Mouse (Mus musculus): ENCODE data around the gene Tunar. TPM values are rescaled to one million over a fixed set of nuclear protein-coding genes. Genes with fewer than 3 reads are reported as not detected.
A peak's percentile ranks its signal among the peaks of the same experiment; 100 is the strongest.

Gene Tunar
- polyA plus RNA-seq, 1 experiment from 2014 or later = 0.33 TPM

GRCm38 (mm10) chr12:105420476-105420875 lies 86.8 kb downstream of the Tunar start:
- no peak for DNase-seq (ENCODE audit: extremely low spot score, low spot score)
- Histone ChIP-seq H3K9me3 (no peaks in the 10 kb centered on the region), H3K27ac (no peak overlapping the region), H3K4me1 (peaks cover 17% of the 10 kb centered on the region), H3K36me3 (replicated peaks) (no peaks in the 10 kb centered on the region), H3K27me3 (ENCODE audit: poor library complexity, severe bottlenecking) (no peaks in the 10 kb centered on the region), H3K4me3 (no peak overlapping the region)
- 43% methylated on average over 6 of the region's 6 CpGs for WGBS

GRCm38 (mm10) chr12:105426541-105426940 lies 92.9 kb downstream of the Tunar start:
- Histone ChIP-seq H3K36me3 (replicated peaks) (no peaks in the 10 kb centered on the region), H3K9me3 (no peaks in the 10 kb centered on the region), H3K27ac (no peak overlapping the region), H3K27me3 (ENCODE audit: poor library complexity, severe bottlenecking) (no peaks in the 10 kb centered on the region), H3K4me3 (no peak overlapping the region), H3K4me1 (peaks cover 8% of the 10 kb centered on the region; the same call in 1 of the 2 replicates)
- 88% methylated on average over 7 of the region's 7 CpGs for WGBS
- no peak for DNase-seq (ENCODE audit: extremely low spot score, low spot score)

DNA sequence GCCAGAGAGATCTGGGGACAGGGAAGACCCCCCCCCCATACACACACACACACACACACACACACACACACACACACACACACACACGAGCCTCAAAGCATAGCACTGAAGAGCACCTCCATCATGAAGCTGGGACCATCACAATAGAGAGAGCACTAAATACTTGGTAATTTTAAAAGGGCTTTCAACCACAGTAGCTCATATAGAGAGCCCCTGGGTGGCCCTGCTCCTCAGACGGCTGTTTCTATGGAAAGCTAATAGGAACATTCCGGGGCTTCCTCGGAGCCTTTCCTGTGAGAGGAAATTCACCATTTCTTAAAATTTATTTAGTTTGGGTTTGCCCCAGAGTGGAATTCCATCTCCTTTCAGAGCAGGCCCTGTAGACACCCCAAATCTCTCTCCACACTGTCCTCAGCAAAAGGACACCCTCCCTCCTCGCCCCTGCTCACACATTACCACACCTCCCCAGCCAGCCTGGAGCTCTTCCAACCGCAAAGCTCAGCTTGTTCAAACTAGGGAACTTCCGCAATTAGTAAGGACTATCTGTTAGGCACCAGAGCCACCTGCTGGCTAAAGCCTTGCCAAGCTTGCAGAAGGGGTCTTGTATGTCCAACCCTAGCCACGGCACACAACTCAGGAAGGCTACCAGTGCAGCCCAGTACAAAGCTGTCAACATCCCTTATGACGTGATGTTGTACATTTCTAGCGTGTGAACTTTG lies 93.5 kb downstream of the Tunar start:
- H3K4me1 ChIP-seq = peaks cover 8% of the 10 kb centered on the region; the same call in 1 of the 2 replicates
- no peak overlapping the region for H3K27ac ChIP-seq
- H3K4me3 ChIP-seq = no peak overlapping the region
- H3K36me3 ChIP-seq (replicated peaks) = no peaks in the 10 kb centered on the region
- DNase-seq (ENCODE audit: extremely low spot score, low spot score) = peak; percentile 65
- 41% methylated on average over 10 of the region's 10 CpGs for WGBS
- H3K9me3 ChIP-seq = no peaks in the 10 kb centered on the region
- no peaks in the 10 kb centered on the region for H3K27me3 ChIP-seq (ENCODE audit: poor library complexity, severe bottlenecking)

- 55% methylated on average over 3 of the region's 3 CpGs for WGBS
- Histone ChIP-seq H3K4me1 (peaks cover 5% of the 10 kb centered on the region; the same call in 1 of the 2 replicates), H3K27me3 (ENCODE audit: poor library complexity, severe bottlenecking) (no peaks in the 10 kb centered on the region), H3K4me3 (no peak overlapping the region), H3K9me3 (no peaks in the 10 kb centered on the region), H3K36me3 (replicated peaks) (no peaks in the 10 kb centered on the region), H3K27ac (no peak overlapping the region)
- no peak for DNase-seq (ENCODE audit: extremely low spot score, low spot score)
Measured at GRCm38 (mm10) chr12:105431872-105432271, 98.2 kb downstream of the Tunar start.

DNA sequence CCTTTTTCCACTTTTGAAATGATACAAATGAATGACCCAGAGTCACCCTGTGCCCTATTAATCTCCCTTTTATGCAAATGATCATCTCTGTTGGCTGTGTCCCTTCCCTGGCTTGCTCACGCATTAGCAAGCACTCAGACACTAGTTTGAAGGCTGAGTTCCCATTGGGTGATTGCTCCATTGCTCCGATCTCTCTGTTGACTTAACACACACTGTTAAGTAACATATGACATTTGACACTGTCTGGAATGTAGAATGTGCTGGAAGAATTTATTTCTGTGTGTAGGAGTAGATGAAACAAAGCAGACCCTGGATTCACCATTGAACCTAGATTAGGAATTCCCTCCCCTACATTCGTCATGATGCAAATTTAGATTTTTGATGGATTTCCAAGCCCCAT lies 99.1 kb downstream of the Tunar start:
- no peak for DNase-seq (ENCODE audit: extremely low spot score, low spot score)
- no peaks in the 10 kb centered on the region for H3K36me3 ChIP-seq (replicated peaks)
- H3K9me3 ChIP-seq = no peaks in the 10 kb centered on the region
- no peaks in the 10 kb centered on the region for H3K27me3 ChIP-seq (ENCODE audit: poor library complexity, severe bottlenecking)
- H3K4me1 ChIP-seq = no peaks in the 10 kb centered on the region
- H3K4me3 ChIP-seq = no peak overlapping the region
- no peak overlapping the region for H3K27ac ChIP-seq
- 85% methylated on average over 3 of the region's 3 CpGs for WGBS

Other genes with a start within 250 kb of the Tunar start
- not detected in 2 replicates for gene Tcl1b2, start 187.9 kb upstream of the Tunar start, polyA plus RNA-seq (2016; fragmentation: Nextera tagmentation; extraction: Ambion mirVana)
- not detected in 2 replicates for gene Tcl1b1, start 174.2 kb upstream of the Tunar start, polyA plus RNA-seq (2016; fragmentation: Nextera tagmentation; extraction: Ambion mirVana)
- gene Tcl1b5, start 157.5 kb upstream of the Tunar start, polyA plus RNA-seq (2016; fragmentation: Nextera tagmentation; extraction: Ambion mirVana) = not detected in 2 replicates
- gene Tcl1b3, start 142.8 kb upstream of the Tunar start, polyA plus RNA-seq (2016; fragmentation: Nextera tagmentation; extraction: Ambion mirVana) = not detected in 2 replicates
- gene Tcl1b4, start 131.9 kb upstream of the Tunar start, polyA plus RNA-seq (2016; fragmentation: Nextera tagmentation; extraction: Ambion mirVana) = not detected in 2 replicates
- not detected in 2 replicates for gene Tcl1, start 111.1 kb upstream of the Tunar start, polyA plus RNA-seq (2016; fragmentation: Nextera tagmentation; extraction: Ambion mirVana)
- 1.9 and 2.2 TPM in 2 replicates for gene D430019H16Rik, start 120.0 kb downstream of the Tunar start, polyA plus RNA-seq (2016; fragmentation: Nextera tagmentation; extraction: Ambion mirVana)
- 0.25 and 0.42 TPM in 2 replicates for gene Bdkrb2, start 229.4 kb downstream of the Tunar start, polyA plus RNA-seq (2016; fragmentation: Nextera tagmentation; extraction: Ambion mirVana)

Measured in forebrain, embryonic 10.5 days (tissue).